Mouse (Mus musculus) adrenal gland, adult 18-20 months (tissue): Measurements from ENCODE around the gene Slc5a6. TPM values are rescaled to one million over a fixed set of nuclear protein-coding genes. Genes with fewer than 3 reads are reported as not detected.

Experiments
- DNase-seq, 2 experiments: peaks; one replicate each; pipeline ENCODE4 v3.0.0; 2021 to 2022; ENCODE audit warnings: low spot score in 2 of 2
- long read RNA-seq, 2 experiments: library from polyadenylated mRNA; stranded (forward); transcript quantifications; one replicate each; pipeline ENCODE4 v2.0.0; 2021
- total RNA-seq, 2 experiments: library from RNA; stranded (reverse); gene quantifications; 1 replicate in 1 of 2; 2 replicates in 1 of 2; pipeline ENCODE4 v1.2.3; 2021

Slc5a6 gene
- 10 to 100 TPM; 31.6 to 33.1 TPM for total RNA-seq
- long read RNA-seq, experiment 1, transcript Slc5a6-201 (18 exons, 3,218 nt): minor isoform, 5 of 41 reads
- long read RNA-seq, experiment 1, transcript Slc5a6-205 (17 exons, 3,248 nt): major isoform, 8 of 41 reads
- long read RNA-seq, experiment 1, partial matches to known transcripts: 1 of 41 reads
- long read RNA-seq, experiment 1, other reads (novel, unspliced or antisense): 25 of 41 reads
- long read RNA-seq, experiment 2, transcript Slc5a6-202 (18 exons, 3,436 nt): major isoform, 6 of 55 reads
- long read RNA-seq, experiment 2, partial matches to known transcripts: 12 of 55 reads
- long read RNA-seq, experiment 2, other reads (novel, unspliced or antisense): 34 of 55 reads

DNA sequence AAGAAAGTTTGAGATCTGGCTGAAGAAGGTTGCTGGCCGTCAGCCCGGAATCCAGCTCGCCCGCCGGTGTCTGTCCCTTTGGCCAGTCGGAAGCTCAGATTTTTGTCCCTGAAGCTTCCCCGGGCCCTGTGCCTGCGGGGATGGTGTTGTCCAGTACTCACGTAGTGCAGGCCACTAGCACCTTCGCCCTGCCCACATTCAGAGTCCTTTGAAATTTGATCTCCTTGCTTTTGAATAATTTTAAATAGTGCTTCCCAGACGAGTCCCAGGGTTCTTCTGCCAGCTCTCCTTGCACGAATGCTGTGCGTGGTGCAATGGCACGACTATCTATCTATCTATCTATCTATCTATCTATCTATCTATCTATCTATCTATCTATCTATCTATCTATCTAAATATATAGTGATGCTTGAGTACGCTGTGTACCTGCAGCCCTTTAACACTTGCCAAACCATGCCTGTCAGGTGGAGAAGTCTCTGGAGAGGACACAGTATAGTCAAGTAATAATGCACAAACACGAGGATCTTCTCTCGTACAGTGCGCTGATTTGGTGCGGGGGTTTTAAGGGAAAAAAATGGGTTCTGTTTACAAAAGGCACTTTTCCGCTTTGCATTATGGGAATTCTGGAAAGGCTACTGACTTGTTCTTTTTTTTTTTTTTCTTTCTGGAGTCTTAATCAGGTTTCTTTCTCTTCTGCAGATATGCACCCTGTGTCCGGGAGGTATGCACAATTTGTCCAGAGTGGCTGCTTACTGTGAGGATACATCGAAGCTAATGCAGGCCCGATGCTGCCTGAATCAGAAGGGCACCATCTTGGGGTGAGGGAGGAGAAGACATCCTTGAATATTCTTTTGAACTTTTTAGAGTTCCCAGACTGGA, at the start of gene Slc5a6:
TSS of gene Slc5a6 (minus strand) at position 162 of the 879 bp plus-strand sequence.
- no peak for DNase-seq

DNA sequence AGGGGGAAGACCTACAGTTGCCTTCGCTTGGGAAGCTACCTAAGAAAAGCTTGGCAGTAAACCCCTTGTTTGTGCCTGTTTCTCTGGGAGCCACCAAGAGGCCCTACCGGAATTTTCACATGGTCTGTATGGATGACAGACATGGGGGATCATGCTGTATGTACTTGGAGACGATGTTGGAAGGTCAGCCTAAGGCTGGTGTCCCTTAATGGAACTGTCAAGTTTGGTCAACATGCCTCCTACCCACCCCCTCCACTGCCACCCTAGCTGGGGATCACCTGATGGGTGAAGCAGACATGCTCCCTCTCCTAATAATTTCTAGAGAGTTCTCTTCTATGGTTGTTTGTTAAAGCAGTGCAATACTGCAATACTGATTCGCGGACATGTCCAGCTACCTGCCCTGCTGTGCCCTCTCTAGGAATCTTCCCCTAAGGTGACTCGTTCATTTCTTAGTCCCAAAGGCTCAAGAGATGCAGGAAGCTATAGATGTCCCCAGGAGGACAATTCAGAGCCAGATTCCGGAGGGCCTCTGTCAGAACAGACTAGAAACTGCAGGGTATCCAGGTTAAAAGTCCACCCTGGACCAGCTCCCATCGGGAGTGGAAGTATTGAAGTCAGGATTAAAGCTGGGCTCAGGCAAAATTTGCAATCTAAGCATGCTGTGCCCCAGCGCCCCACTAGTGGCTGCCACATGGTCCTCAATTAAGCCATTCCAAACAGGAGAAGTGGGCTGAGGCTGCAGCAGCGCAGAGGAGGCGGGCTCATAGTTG, 47.2 kb upstream of the Slc5a6 start:
- no peak for DNase-seq

DNA sequence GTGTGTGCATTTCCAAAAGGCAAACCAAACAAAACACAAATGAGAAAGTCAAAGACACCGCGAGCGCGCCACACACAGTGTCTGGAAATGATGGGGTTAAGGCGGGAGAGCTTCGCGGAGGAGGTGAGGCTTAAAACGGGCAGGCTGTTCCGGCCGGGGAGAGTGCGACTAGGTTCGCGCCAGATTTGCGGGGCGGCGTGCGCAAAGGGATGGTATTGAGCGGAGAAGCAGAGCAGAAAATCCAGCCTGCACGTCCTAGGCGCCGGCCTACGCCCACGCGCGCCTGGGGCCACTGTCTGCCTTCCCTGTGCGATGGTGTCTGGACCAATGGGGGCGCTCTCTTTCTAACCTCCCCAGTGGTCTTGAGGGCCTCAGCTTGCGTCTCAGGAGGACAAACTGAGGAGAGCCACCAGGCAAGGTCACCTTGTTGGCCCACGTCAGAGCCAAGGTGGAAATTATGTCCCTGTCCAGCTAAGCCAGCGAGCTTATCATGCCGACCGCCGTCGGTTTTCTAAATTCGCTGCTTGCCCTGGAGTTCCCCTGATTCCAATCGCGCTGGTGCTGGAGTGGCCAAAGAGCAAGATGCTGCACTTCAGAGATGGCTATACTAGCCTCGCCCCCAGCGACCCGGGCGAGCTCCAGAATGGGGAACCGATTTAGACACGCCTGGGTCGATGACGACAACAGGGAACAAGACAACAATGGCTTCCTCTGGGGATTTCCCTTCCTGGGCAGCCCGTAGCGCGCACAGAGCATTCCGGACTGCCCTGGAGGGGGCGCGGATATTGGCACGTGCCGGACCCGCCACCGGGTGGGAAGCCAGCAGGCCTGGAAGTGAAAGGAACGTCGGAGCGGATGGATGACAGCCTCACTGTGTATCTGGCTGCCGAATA, 46.3 kb upstream of the Slc5a6 start:
- DNase-seq: peak; percentile 42 to 47

DNA sequence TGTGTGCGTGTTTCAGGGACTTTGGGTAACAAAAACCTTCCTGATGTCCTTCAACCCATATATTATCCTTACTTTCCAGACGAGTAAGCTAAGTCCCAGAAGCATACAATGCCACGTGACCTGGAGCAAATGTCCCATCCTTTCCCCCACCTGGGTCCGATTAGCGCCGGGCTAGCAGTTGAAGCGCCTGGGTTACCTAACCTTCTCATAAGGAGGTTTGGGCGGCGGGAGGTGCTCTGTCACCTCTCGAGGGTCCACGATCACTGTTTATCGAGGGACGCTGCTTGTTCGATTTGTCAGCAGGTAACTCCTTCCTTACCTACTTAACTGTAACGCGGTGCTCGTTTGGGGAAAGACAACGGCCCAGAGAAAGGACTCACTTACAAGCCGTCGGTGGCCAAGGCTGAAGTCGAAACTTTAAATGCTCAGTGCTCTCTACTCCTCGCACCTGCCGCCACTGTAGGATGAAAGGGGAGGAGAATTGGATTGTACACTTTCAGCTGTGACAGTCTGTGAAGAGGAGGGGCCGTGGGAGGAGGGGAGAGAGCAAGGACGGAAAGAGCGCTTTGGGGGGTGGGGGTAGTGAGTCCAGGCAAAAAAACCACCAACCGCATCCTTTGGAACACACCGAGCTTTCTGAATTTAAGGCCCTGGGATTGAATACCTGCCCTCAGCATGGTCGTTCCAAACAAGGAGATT, 45.5 kb upstream of the Slc5a6 start:
- no peak for DNase-seq

- peak; percentile 38 to 43 for DNase-seq
Measured at GRCm38 (mm10) chr5:31093151-31094041, 44.7 kb upstream of the Slc5a6 start.

GRCm38 (mm10) chr5:31092231-31092975, 43.7 kb upstream of the Slc5a6 start:
- DNase-seq: no peak

DNA sequence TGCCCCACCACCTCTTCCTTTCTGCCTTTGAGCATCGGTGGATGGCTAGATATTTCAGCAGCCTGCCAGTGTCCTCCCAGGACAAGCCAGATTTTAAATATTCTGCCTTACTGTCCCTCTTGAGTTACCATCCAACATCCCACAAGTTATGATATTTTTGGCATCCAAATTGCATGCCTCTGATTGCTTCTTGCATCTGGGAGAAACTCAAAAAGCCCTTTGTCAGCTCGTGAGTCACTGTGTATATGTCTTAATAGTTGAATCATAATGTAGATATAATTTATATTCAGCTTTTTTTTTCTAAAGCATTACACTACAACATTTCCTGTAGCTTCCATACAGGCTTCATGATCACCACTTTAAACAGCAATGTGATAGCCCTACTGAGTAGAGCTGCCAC, 38.4 kb upstream of the Slc5a6 start:
- no peak for DNase-seq

DNA sequence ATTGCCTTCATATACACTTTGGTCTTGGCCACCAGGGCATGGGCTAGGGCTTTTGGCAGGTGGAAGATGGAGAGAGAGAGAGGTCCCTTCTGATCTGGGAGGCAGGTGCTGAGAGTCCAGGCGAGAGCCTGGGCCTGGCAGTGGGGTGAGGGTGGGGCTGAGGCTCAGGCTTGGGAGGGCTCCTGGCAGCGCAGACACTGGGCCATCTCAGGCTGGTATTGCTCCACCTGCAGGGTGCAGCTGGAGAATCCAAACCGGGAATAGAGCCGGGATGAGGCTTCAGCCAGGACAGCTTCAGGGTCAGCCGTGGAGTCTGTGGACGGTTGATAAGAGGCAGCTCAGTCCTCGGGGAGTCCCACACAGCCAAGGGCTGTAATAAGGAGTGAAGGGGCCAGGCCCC, 37.9 kb upstream of the Slc5a6 start:
- DNase-seq: no peak

GRCm38 (mm10) chr5:31083949-31084348, 35.2 kb upstream of the Slc5a6 start:
- DNase-seq: no peak

GRCm38 (mm10) chr5:31082935-31083625, 34.4 kb upstream of the Slc5a6 start:
- no peak for DNase-seq

GRCm38 (mm10) chr5:31082355-31082754, 33.6 kb upstream of the Slc5a6 start:
- peak in 1 of 2 experiments; percentile 64 for DNase-seq

DNA sequence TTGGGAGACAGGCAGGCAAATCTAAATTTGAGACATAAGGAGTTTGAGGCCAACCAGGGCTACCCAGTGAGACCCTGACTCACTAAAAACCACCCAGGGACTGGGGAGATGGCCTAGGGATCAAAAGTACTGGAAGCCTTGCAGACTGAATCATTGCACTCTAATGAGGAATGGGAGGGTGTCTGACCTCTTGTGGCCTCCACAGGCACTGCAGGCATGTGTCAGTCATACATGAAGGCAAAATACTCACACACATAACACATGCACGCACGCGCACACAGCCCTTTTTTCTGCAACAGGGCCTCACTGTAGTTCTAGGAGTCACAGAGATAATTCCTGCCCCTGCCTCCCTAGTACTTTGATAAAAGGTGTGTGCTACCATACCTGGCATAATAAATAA, 32.7 kb upstream of the Slc5a6 start:
- peak; percentile 37 to 48 for DNase-seq

DNA sequence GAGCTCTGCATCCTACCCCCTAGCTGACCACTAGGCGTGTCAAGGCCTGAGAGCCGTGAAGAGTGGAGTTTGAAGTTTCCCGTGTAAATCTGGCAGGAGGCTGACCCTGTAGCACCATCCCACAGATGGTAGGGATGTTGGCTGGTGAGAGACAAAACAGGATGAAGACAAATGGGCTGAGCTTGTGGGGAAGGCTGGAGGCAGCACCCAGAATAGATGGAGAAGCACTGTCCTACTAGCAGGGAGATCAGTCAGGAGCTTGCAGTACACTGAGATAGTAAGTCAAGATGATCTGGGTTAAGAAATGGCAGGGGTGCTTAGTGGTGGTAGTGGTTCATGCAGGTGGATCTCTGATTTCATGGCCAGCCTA, 32.1 kb upstream of the Slc5a6 start:
- no peak for DNase-seq

GRCm38 (mm10) chr5:31080059-31080794, 31.5 kb upstream of the Slc5a6 start:
- no peak for DNase-seq

DNA sequence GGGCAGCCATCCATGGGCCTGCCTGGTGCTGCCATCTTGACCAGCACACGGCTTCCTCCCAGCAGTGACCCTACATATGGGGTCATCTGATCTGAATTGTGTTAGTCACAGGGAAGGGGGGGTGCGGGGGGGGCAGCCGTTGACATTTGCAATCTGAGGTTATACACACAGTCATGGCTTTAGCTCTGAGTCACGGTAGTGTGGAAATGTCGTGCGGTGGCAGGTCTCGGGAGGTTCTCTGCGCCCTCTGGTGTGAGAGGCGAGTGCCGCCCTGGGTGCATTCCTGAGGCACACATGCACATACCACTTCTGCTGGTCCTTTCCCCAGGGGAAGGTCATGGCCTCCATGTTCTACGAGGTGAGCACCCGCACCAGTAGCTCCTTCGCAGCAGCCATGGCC, 27.6 kb upstream of the Slc5a6 start:
- peak in 1 of 2 experiments; percentile 37 for DNase-seq

- no peak for DNase-seq
Measured at GRCm38 (mm10) chr5:31073176-31073575, 24.5 kb upstream of the Slc5a6 start.

DNA sequence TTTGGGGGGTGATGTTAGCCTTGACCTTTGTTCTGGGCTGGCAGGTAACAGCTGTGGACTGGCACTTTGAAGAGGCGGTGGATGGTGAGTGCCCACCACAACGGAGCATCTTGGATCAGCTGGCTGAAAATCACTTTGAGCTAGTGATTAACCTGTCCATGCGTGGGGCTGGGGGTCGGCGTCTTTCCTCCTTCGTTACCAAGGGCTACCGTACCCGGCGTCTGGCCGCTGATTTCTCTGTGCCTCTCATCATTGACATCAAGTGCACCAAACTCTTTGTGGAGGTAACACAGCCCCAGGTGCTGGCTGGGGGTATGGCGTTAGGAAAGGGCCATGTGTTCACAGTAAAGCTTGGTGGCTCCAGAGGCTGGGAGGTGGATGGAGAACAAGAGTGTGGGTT, 23.1 kb upstream of the Slc5a6 start:
- no peak for DNase-seq
